Mouse (Mus musculus) kidney, embryonic 14.5 days (tissue): Measurements from ENCODE around the gene Dhx35. TPM values are rescaled to one million over a fixed set of nuclear protein-coding genes. Genes with fewer than 3 reads are reported as not detected.

Experiments
- ATAC-seq: fragments of 200-750 bp; cut with Nextera tagmentation; 2 replicates; pipeline ENCODE4 v1.8.0; 2017; ENCODE audit warnings: moderate number of reproducible peaks, mild to moderate bottlenecking, moderate TSS enrichment, moderate library complexity; ENCODE audit not compliant: low FRiP score, low TSS enrichment
- H3K27ac ChIP-seq: fragments of 300-500 bp; sonication (generic); 2 replicates; pipeline ENCODE4 v1.5.1; 2014; ENCODE audit warnings: low read depth, mild to moderate bottlenecking, low read length, moderate library complexity, mixed read lengths
- H3K27me3 ChIP-seq: fragments of 300-500 bp; sonication (generic); 2 replicates; pipeline ENCODE4 v1.6.1; 2014; ENCODE audit warnings: mild to moderate bottlenecking, low read length; ENCODE audit not compliant: control insufficient read depth, insufficient read depth
- H3K36me3 ChIP-seq: fragments of 300-500 bp; sonication (generic); 2 replicates; pipeline ENCODE4 v1.6.1; 2014; ENCODE audit warnings: low read length, mixed read lengths; ENCODE audit not compliant: control insufficient read depth, insufficient read depth
- H3K4me1 ChIP-seq: fragments of 300-500 bp; sonication (generic); 2 replicates; pipeline ENCODE4 v1.6.1; 2014; ENCODE audit warnings: low read length, mixed read lengths; ENCODE audit not compliant: control insufficient read depth, insufficient read depth
- H3K4me2 ChIP-seq: fragments of 300-500 bp; sonication (generic); replicated peaks from 2 replicates; pipeline ENCODE4 v1.6.1; 2014; ENCODE audit warnings: low read depth, mild to moderate bottlenecking, low read length
- H3K4me3 ChIP-seq: fragments of 300-500 bp; sonication (generic); 2 replicates; pipeline ENCODE4 v1.5.1; 2014; ENCODE audit warnings: mild to moderate bottlenecking, low read length
- H3K9ac ChIP-seq: fragments of 300-500 bp; sonication (generic); 2 replicates; pipeline ENCODE4 v1.6.1; 2014; ENCODE audit warnings: low read depth, mild to moderate bottlenecking, low read length, moderate library complexity
- H3K9me3 ChIP-seq: fragments of 300-500 bp; sonication (generic); 2 replicates; pipeline ENCODE4 v1.6.1; 2016; ENCODE audit warnings: low read length; ENCODE audit not compliant: control insufficient read depth
- WGBS: fragments of 180-500 bp; shearing (Covaris S2); extraction: QIAGEN DNeasy Blood & Tissue Kit; methylation state at CpG from one replicate; pipeline ENCODE4 v1.1.7; 2014; 5-methylcytosine and 5-hydroxymethylcytosine counted together
- polyA plus RNA-seq: library from polyadenylated mRNA; unstranded; fragments of >200 nt; fragmentation: Nextera tagmentation; extraction: Ambion mirVana; gene quantifications from 2 replicates; pipeline ENCODE4 v1.2.1, GENCODE M21; 2014

The Dhx35 gene
- polyA plus RNA-seq, 1 experiment from 2014 or later, result 24.8 TPM

- Histone ChIP-seq H3K4me3 (no peak overlapping the region), H3K4me2 (no peak overlapping the region), H3K27me3 (no peaks in the 10 kb centered on the region), H3K9me3 (no peaks in the 10 kb centered on the region), H3K4me1 (no peaks in the 10 kb centered on the region), H3K36me3 (peaks cover 45% of the 10 kb centered on the region), H3K27ac (no peak overlapping the region), H3K9ac (no peak overlapping the region)
- 89% methylated on average over 14 of the region's 14 CpGs for WGBS
- ATAC-seq, result no peak
Measured at GRCm38 (mm10) chr2:158786927-158787795, 7.4 kb upstream of the Dhx35 start.

GRCm38 (mm10) chr2:158795043-158795442 is 436 bp downstream of the Dhx35 start:
- 8% methylated on average over 15 of the region's 15 CpGs for WGBS
- Histone ChIP-seq H3K4me1 (peaks cover 7% of the 10 kb centered on the region; the same call in 1 of the 2 replicates), H3K27me3 (no peaks in the 10 kb centered on the region), H3K27ac (peak overlapping the region; percentile 45; the same call in 1 of the 2 replicates), H3K9ac (peak overlapping the region; percentile 65), H3K36me3 (peaks cover 2% of the 10 kb centered on the region; the same call in 1 of the 2 replicates), H3K4me2 (peak overlapping the region; percentile 45), H3K9me3 (no peaks in the 10 kb centered on the region), H3K4me3 (peak overlapping the region; percentile 72)
- no peak; the same call in 1 of the 2 replicates for ATAC-seq

GRCm38 (mm10) chr2:158795875-158796274 is 1.3 kb downstream of the Dhx35 start:
- no peak for ATAC-seq
- Histone ChIP-seq H3K36me3 (peaks cover 7% of the 10 kb centered on the region; the same call in 1 of the 2 replicates), H3K4me3 (no peak overlapping the region; the same call in 1 of the 2 replicates), H3K27ac (no peak overlapping the region), H3K4me2 (no peak overlapping the region), H3K9me3 (no peaks in the 10 kb centered on the region), H3K9ac (no peak overlapping the region), H3K27me3 (no peaks in the 10 kb centered on the region), H3K4me1 (peaks cover 7% of the 10 kb centered on the region; the same call in 1 of the 2 replicates)
- 77% methylated on average over 2 of the region's 2 CpGs for WGBS

GRCm38 (mm10) chr2:158799328-158799727 is 4.7 kb downstream of the Dhx35 start:
- Histone ChIP-seq H3K4me3 (no peak overlapping the region), H3K36me3 (peaks cover 31% of the 10 kb centered on the region), H3K27ac (no peak overlapping the region), H3K4me1 (peaks cover 7% of the 10 kb centered on the region; the same call in 1 of the 2 replicates), H3K9ac (no peak overlapping the region), H3K9me3 (no peaks in the 10 kb centered on the region), H3K27me3 (no peaks in the 10 kb centered on the region), H3K4me2 (no peak overlapping the region)
- no peak for ATAC-seq
- 40% methylated on average over 4 of the region's 4 CpGs for WGBS

GRCm38 (mm10) chr2:158800788-158801187 is 6.2 kb downstream of the Dhx35 start:
- peaks cover 38% of the 10 kb centered on the region for H3K36me3 ChIP-seq
- no peak overlapping the region for H3K4me2 ChIP-seq
- H3K4me1 ChIP-seq, result 0 out of 2 replicates have a peak, but pooled peaks cover 2% of the 10 kb centered on the region
- WGBS, result 96% methylated on average over 8 of the region's 8 CpGs
- no peaks in the 10 kb centered on the region for H3K27me3 ChIP-seq
- H3K4me3 ChIP-seq, result no peak overlapping the region
- no peaks in the 10 kb centered on the region for H3K9me3 ChIP-seq
- H3K9ac ChIP-seq, result no peak overlapping the region
- no peak overlapping the region for H3K27ac ChIP-seq
- ATAC-seq, result no peak

- Histone ChIP-seq H3K27ac (no peak overlapping the region), H3K9me3 (no peaks in the 10 kb centered on the region), H3K36me3 (peaks cover 52% of the 10 kb centered on the region), H3K9ac (no peak overlapping the region), H3K4me3 (no peak overlapping the region), H3K4me1 (0 out of 2 replicates have a peak, but pooled peaks cover 2% of the 10 kb centered on the region), H3K27me3 (no peaks in the 10 kb centered on the region), H3K4me2 (no peak overlapping the region)
- 93% methylated on average over 8 of the region's 8 CpGs for WGBS
- ATAC-seq, result no peak
Measured at GRCm38 (mm10) chr2:158803575-158803974, 9.0 kb downstream of the Dhx35 start.

GRCm38 (mm10) chr2:158815686-158816085 is 21.1 kb downstream of the Dhx35 start:
- no peak for ATAC-seq

GRCm38 (mm10) chr2:158816239-158816638 is 21.6 kb downstream of the Dhx35 start:
- Histone ChIP-seq H3K4me3 (no peak overlapping the region), H3K36me3 (peaks cover 41% of the 10 kb centered on the region)

More at GRCm38 (mm10) chr2:158815686-158816085, 21.1 kb downstream of the Dhx35 start:
- Histone ChIP-seq H3K27me3 (no peaks in the 10 kb centered on the region), H3K4me3 (no peak overlapping the region), H3K27ac (no peak overlapping the region), H3K9ac (no peak overlapping the region), H3K36me3 (peaks cover 41% of the 10 kb centered on the region), H3K4me1 (no peaks in the 10 kb centered on the region), H3K9me3 (no peaks in the 10 kb centered on the region), H3K4me2 (no peak overlapping the region)

GRCm38 (mm10) chr2:158817708-158818107 is 23.1 kb downstream of the Dhx35 start:
- H3K27ac ChIP-seq, result no peak overlapping the region
- no peak overlapping the region for H3K4me3 ChIP-seq
- no peak overlapping the region for H3K4me2 ChIP-seq
- 93% methylated on average over 8 of the region's 8 CpGs for WGBS
- no peaks in the 10 kb centered on the region for H3K4me1 ChIP-seq
- ATAC-seq, result no peak
- peaks cover 45% of the 10 kb centered on the region for H3K36me3 ChIP-seq
- no peak overlapping the region for H3K9ac ChIP-seq
- no peaks in the 10 kb centered on the region for H3K27me3 ChIP-seq
- H3K9me3 ChIP-seq, result no peaks in the 10 kb centered on the region

More at GRCm38 (mm10) chr2:158816239-158816638, 21.6 kb downstream of the Dhx35 start:
- no peak overlapping the region for H3K27ac ChIP-seq
- ATAC-seq, result no peak
- no peaks in the 10 kb centered on the region for H3K4me1 ChIP-seq
- no peaks in the 10 kb centered on the region for H3K9me3 ChIP-seq
- WGBS, result 85% methylated on average over 4 of the region's 4 CpGs
- no peak overlapping the region for H3K9ac ChIP-seq
- no peaks in the 10 kb centered on the region for H3K27me3 ChIP-seq
- H3K4me2 ChIP-seq, result no peak overlapping the region
